Mouse (Mus musculus): ENCODE data around the gene Sec14l4.

Sec14l4 gene

GRCm38 (mm10) chr11:4080219-4080618 lies 49.0 kb downstream of the Sec14l4 start:
- DNase-seq: no peak

- no peak for DNase-seq
These were observed 52.2 kb downstream of the Sec14l4 start for GRCm38 (mm10) chr11:4083316-4084078.

GRCm38 (mm10) chr11:4086246-4086645 lies 55.0 kb downstream of the Sec14l4 start:
- no peak for DNase-seq

- no peak for DNase-seq
These were observed 56.0 kb downstream of the Sec14l4 start for GRCm38 (mm10) chr11:4087267-4087666.

- DNase-seq: no peak
These were observed 62.5 kb downstream of the Sec14l4 start for GRCm38 (mm10) chr11:4093459-4094377.

- DNase-seq: peak in 1 of 2 experiments; percentile 45
These were observed 63.3 kb downstream of the Sec14l4 start for GRCm38 (mm10) chr11:4094378-4095170.

- DNase-seq: peak; percentile 55
These were observed 64.2 kb downstream of the Sec14l4 start, which contains the start of gene Mtfp1 for GRCm38 (mm10) chr11:4095171-4096053. Gene Mtfp1 (minus strand): TSS chr11:4095445.

GRCm38 (mm10) chr11:4096054-4096984 lies 65.1 kb downstream of the Sec14l4 start:
- peak; percentile 92 to 96 for DNase-seq

GRCm38 (mm10) chr11:4097091-4097621 lies 65.9 kb downstream of the Sec14l4 start:
- peak in 1 of 2 experiments; percentile 32 for DNase-seq
